In the genomic region with DNA sequence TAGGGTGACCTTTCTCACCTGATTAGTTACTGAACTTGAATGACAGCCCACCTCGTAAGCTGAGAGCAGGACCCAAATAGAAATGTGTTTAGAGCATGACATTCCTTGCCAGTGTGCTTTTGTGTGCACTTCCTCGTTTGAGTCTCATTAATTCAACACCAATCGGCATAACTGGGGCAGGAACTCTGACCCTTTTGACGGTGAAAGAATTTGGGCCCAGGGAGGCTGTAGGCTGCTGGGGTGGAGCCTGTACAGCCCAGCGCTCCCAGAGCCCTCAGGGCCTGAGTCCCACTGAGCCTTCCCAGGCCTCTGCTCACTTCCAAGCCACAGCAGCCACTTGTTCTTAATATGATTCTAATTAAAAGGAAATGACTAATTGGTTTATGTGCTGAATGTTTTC, we compare ENCODE assay signal across 16 mouse cellular contexts. TPM values are rescaled to one million over a fixed set of nuclear protein-coding genes. Genes with fewer than 3 reads are reported as not detected.
DNase-seq lines count a peak whose midpoint lies in the region; ATAC-seq and TF ChIP-seq lines count a peak whose summit lies in the region.
"Had no signal": no experiment of that assay in that cellular context is flagged by ENCODE, and none has a peak within 500 bp of the region (broad histone marks: within the 10 kb centered on the region; RNA-seq: fewer than 3 reads in every experiment).

No protein-coding gene starts in this region.

- H3K9me3 ChIP-seq in forebrain, embryonic 10.5 days: no peaks in the 10 kb centered on the region
- H3K9me3 ChIP-seq in forebrain, embryonic 12.5 days: no peaks in the 10 kb centered on the region
- no peaks in the 10 kb centered on the region for H3K9me3 ChIP-seq in lung, postnatal 0 days (ENCODE audit: low read length)
- H3K9me3 ChIP-seq in hindbrain, postnatal 0 days (ENCODE audit: low read length): no peaks in the 10 kb centered on the region
- H3K9me3 ChIP-seq in neural tube, embryonic 15.5 days (replicated peaks): no peaks in the 10 kb centered on the region
- H3K9me3 ChIP-seq: heart, embryonic 12.5 days had no signal

- 38% methylated on average over 5 of the region's 5 CpGs for WGBS in forebrain, embryonic 10.5 days
- 24% methylated on average over 5 of the region's 5 CpGs for WGBS in forebrain, embryonic 12.5 days
- 48% methylated on average over 5 of the region's 5 CpGs for WGBS in lung, postnatal 0 days
- WGBS in hindbrain, postnatal 0 days: 35% methylated on average over 5 of the region's 5 CpGs
- 57% methylated on average over 5 of the region's 5 CpGs for WGBS in neural tube, embryonic 15.5 days

- H3K4me2 ChIP-seq in forebrain, embryonic 12.5 days: no peak overlapping the region
- H3K4me2 ChIP-seq in lung, postnatal 0 days (replicated peaks; ENCODE audit: low read depth, low read length): no peak overlapping the region
- H3K4me2 ChIP-seq in hindbrain, postnatal 0 days (ENCODE audit: low read depth, low read length): no peak overlapping the region
- H3K4me2 ChIP-seq in neural tube, embryonic 15.5 days: no peak overlapping the region
- H3K4me2 ChIP-seq: heart, embryonic 12.5 days had no signal

- H3K27ac ChIP-seq in forebrain, embryonic 10.5 days: peak overlapping the region; percentile 59; the same call in 1 of the 2 replicates
- no peak overlapping the region; the same call in 1 of the 2 replicates for H3K27ac ChIP-seq in forebrain, embryonic 12.5 days
- H3K27ac ChIP-seq in lung, postnatal 0 days (ENCODE audit: low read length): peak overlapping the region; percentile 26; the same call in 1 of the 2 replicates
- 0 out of 2 replicates have a peak overlapping the region, but pooled peaks have one; percentile 8 for H3K27ac ChIP-seq in hindbrain, postnatal 0 days
- peak overlapping the region; percentile 48 for H3K27ac ChIP-seq in neural tube, embryonic 15.5 days (replicated peaks)

- no peak overlapping the region for H3K4me3 ChIP-seq in forebrain, embryonic 10.5 days
- H3K4me3 ChIP-seq in forebrain, embryonic 12.5 days (replicated peaks): no peak overlapping the region
- H3K4me3 ChIP-seq in lung, postnatal 0 days (ENCODE audit: low read depth, low read length): no peak overlapping the region
- no peak overlapping the region for H3K4me3 ChIP-seq in hindbrain, postnatal 0 days (ENCODE audit: low read length)
- no peak overlapping the region for H3K4me3 ChIP-seq in neural tube, embryonic 15.5 days (replicated peaks)
- H3K4me3 ChIP-seq: heart, embryonic 12.5 days; myocyte had no signal

- H3K27me3 ChIP-seq in forebrain, embryonic 10.5 days (ENCODE audit: poor library complexity, severe bottlenecking): no peaks in the 10 kb centered on the region
- H3K27me3 ChIP-seq in forebrain, embryonic 12.5 days: no peaks in the 10 kb centered on the region
- no peaks in the 10 kb centered on the region for H3K27me3 ChIP-seq in lung, postnatal 0 days (replicated peaks; ENCODE audit: insufficient read depth, low read length)
- no peaks in the 10 kb centered on the region for H3K27me3 ChIP-seq in hindbrain, postnatal 0 days (ENCODE audit: insufficient read depth, low read length)
- H3K27me3 ChIP-seq in neural tube, embryonic 15.5 days (replicated peaks): no peaks in the 10 kb centered on the region
- H3K27me3 ChIP-seq: heart, embryonic 12.5 days had no signal

- no peak for TF ChIP-seq EP300 in lung, postnatal 0 days (IDR thresholded peaks at IDR 0.05)

- peaks cover 98% of the 10 kb centered on the region for H3K36me3 ChIP-seq in forebrain, embryonic 10.5 days (replicated peaks)
- peaks cover 90% of the 10 kb centered on the region for H3K36me3 ChIP-seq in forebrain, embryonic 12.5 days (replicated peaks)
- H3K36me3 ChIP-seq in lung, postnatal 0 days (ENCODE audit: insufficient read depth, low read length): peaks cover 21% of the 10 kb centered on the region; the same call in 1 of the 2 replicates
- H3K36me3 ChIP-seq in hindbrain, postnatal 0 days (ENCODE audit: insufficient read depth, low read length): peaks cover 49% of the 10 kb centered on the region
- peaks cover 73% of the 10 kb centered on the region for H3K36me3 ChIP-seq in neural tube, embryonic 15.5 days

- DNase-seq in forebrain, embryonic 10.5 days (ENCODE audit: extremely low spot score, low spot score): no peak
- DNase-seq in lung, postnatal 0 days (ENCODE audit: low spot score): peak; percentile 17
- no peak for DNase-seq in lung, postnatal 4 days
- DNase-seq in hindbrain, postnatal 0 days (ENCODE audit: low spot score): no peak
- DNase-seq in T-cell, adult 2 months (ENCODE audit: low spot score): no peak
- no peak for DNase-seq in urinary bladder, adult 2 months (ENCODE audit: low spot score)
- DNase-seq: adrenal gland, postnatal 25 days; cerebellum, postnatal 36 days; gastrocnemius, postnatal 10 days; layer of hippocampus, adult 9-11 months; liver, postnatal 0 days had no signal

- ATAC-seq in forebrain, embryonic 12.5 days (ENCODE audit: low FRiP score): no peak
- ATAC-seq in lung, postnatal 0 days: peak; percentile 31; the same call in 1 of the 2 replicates
- no peak for ATAC-seq in hindbrain, postnatal 0 days
- no peak for ATAC-seq in neural tube, embryonic 15.5 days (ENCODE audit: low FRiP score)
- ATAC-seq: liver, postnatal 0 days had no signal

- H3K9ac ChIP-seq in forebrain, embryonic 12.5 days: no peak overlapping the region
- H3K9ac ChIP-seq in lung, postnatal 0 days (replicated peaks; ENCODE audit: low read depth): no peak overlapping the region
- no peak overlapping the region for H3K9ac ChIP-seq in hindbrain, postnatal 0 days (replicated peaks; ENCODE audit: low read length)
- no peak overlapping the region for H3K9ac ChIP-seq in neural tube, embryonic 15.5 days (replicated peaks)
- H3K9ac ChIP-seq: heart, embryonic 12.5 days; liver, postnatal 0 days had no signal

- H3K4me1 ChIP-seq in forebrain, embryonic 10.5 days: peaks cover 41% of the 10 kb centered on the region
- H3K4me1 ChIP-seq in forebrain, embryonic 12.5 days: 0 out of 2 replicates have a peak, but pooled peaks cover 3% of the 10 kb centered on the region
- no peaks in the 10 kb centered on the region for H3K4me1 ChIP-seq in lung, postnatal 0 days (ENCODE audit: insufficient read depth, low read depth, low read length)
- 0 out of 2 replicates have a peak, but pooled peaks cover 3% of the 10 kb centered on the region for H3K4me1 ChIP-seq in hindbrain, postnatal 0 days (ENCODE audit: insufficient read depth, low read length)
- H3K4me1 ChIP-seq in neural tube, embryonic 15.5 days: peaks cover 33% of the 10 kb centered on the region
- H3K4me1 ChIP-seq: heart, embryonic 12.5 days had no signal

- TF ChIP-seq CTCF in lung, postnatal 0 days (IDR thresholded peaks at IDR 0.05): no peak
- no peak for TF ChIP-seq CTCF in hindbrain, postnatal 0 days (IDR thresholded peaks at IDR 0.05; ENCODE audit: low read depth)

RNA-seq across cellular contexts. Expression of gene Ghrh, which starts 26.4 kb away (rescaled TPM):
- polyA plus RNA-seq in forebrain, embryonic 10.5 days (2016; fragmentation: Nextera tagmentation; extraction: Ambion mirVana): 0.34 TPM in 1 of 2 replicates, not detected in the other
- 1.00 and 2.2 TPM in 2 replicates for polyA plus RNA-seq in forebrain, embryonic 12.5 days (2016; fragmentation: Nextera tagmentation; extraction: Ambion mirVana)
- polyA plus RNA-seq in lung, postnatal 0 days (2015; fragmentation: Nextera tagmentation; extraction: Ambion mirVana): 0.70 and 0.79 TPM in 2 replicates
- total RNA-seq in hindbrain, postnatal 0 days (2014; rRNA removed): not detected in 2 replicates
- polyA plus RNA-seq in hindbrain, postnatal 0 days (2015; fragmentation: Nextera tagmentation; extraction: Ambion mirVana): 1.0 and 1.7 TPM in 2 replicates
- 1.8 TPM in 1 of 2 replicates, not detected in the other for polyA plus RNA-seq in neural tube, embryonic 15.5 days (2015; fragmentation: Nextera tagmentation; extraction: Ambion mirVana)
- polyA plus RNA-seq in urinary bladder, adult 2 months (2012; rRNA removed): not detected in 2 replicates
- total RNA-seq: adrenal gland, postnatal 25 days; gastrocnemius, postnatal 10 days had no signal
- polyA plus RNA-seq: heart, embryonic 12.5 days; limb, embryonic 11.5 days; liver, postnatal 0 days; myocyte had no signal

RNA-seq across cellular contexts. Expression of gene Mroh8, which starts 41.5 kb away (rescaled TPM):
- 0.81 and 0.87 TPM in 2 replicates for polyA plus RNA-seq in forebrain, embryonic 10.5 days (2016; fragmentation: Nextera tagmentation; extraction: Ambion mirVana)
- polyA plus RNA-seq in forebrain, embryonic 12.5 days (2016; fragmentation: Nextera tagmentation; extraction: Ambion mirVana): 0.67 and 0.88 TPM in 2 replicates
- 0.23 and 0.25 TPM in 2 replicates for polyA plus RNA-seq in lung, postnatal 0 days (2015; fragmentation: Nextera tagmentation; extraction: Ambion mirVana)
- 0.25 TPM in 1 of 2 replicates, not detected in the other for total RNA-seq in hindbrain, postnatal 0 days (2014; rRNA removed)
- polyA plus RNA-seq in hindbrain, postnatal 0 days (2015; fragmentation: Nextera tagmentation; extraction: Ambion mirVana): 0.42 and 0.70 TPM in 2 replicates
- 0.44 and 0.46 TPM in 2 replicates for polyA plus RNA-seq in neural tube, embryonic 15.5 days (2015; fragmentation: Nextera tagmentation; extraction: Ambion mirVana)
- polyA plus RNA-seq in urinary bladder, adult 2 months (2012; rRNA removed): 0.07 and 0.25 TPM in 2 replicates

RNA-seq across cellular contexts. Expression of gene Rpn2, which starts 42.1 kb away (rescaled TPM):
- polyA plus RNA-seq in forebrain, embryonic 10.5 days (2016; fragmentation: Nextera tagmentation; extraction: Ambion mirVana): 293 and 298 TPM in 2 replicates
- 217 and 221 TPM in 2 replicates for polyA plus RNA-seq in forebrain, embryonic 12.5 days (2016; fragmentation: Nextera tagmentation; extraction: Ambion mirVana)
- polyA plus RNA-seq in lung, postnatal 0 days (2015; fragmentation: Nextera tagmentation; extraction: Ambion mirVana): 163 and 168 TPM in 2 replicates
- total RNA-seq in hindbrain, postnatal 0 days (2014; rRNA removed): 240 and 253 TPM in 2 replicates
- polyA plus RNA-seq in hindbrain, postnatal 0 days (2015; fragmentation: Nextera tagmentation; extraction: Ambion mirVana): 201 and 204 TPM in 2 replicates
- 225 and 255 TPM in 2 replicates for polyA plus RNA-seq in neural tube, embryonic 15.5 days (2015; fragmentation: Nextera tagmentation; extraction: Ambion mirVana)
- 185 and 189 TPM in 2 replicates for polyA plus RNA-seq in urinary bladder, adult 2 months (2012; rRNA removed)

RNA-seq across cellular contexts. Expression of gene Manbal, which starts 46.5 kb away (rescaled TPM):
- 64.4 and 68.1 TPM in 2 replicates for polyA plus RNA-seq in forebrain, embryonic 10.5 days (2016; fragmentation: Nextera tagmentation; extraction: Ambion mirVana)
- 68.8 and 69.4 TPM in 2 replicates for polyA plus RNA-seq in forebrain, embryonic 12.5 days (2016; fragmentation: Nextera tagmentation; extraction: Ambion mirVana)
- polyA plus RNA-seq in lung, postnatal 0 days (2015; fragmentation: Nextera tagmentation; extraction: Ambion mirVana): 95.7 and 100 TPM in 2 replicates
- total RNA-seq in hindbrain, postnatal 0 days (2014; rRNA removed): 69.6 and 74.4 TPM in 2 replicates
- polyA plus RNA-seq in hindbrain, postnatal 0 days (2015; fragmentation: Nextera tagmentation; extraction: Ambion mirVana): 133 and 135 TPM in 2 replicates
- 110 and 112 TPM in 2 replicates for polyA plus RNA-seq in neural tube, embryonic 15.5 days (2015; fragmentation: Nextera tagmentation; extraction: Ambion mirVana)
- 115 and 117 TPM in 2 replicates for polyA plus RNA-seq in urinary bladder, adult 2 months (2012; rRNA removed)
